Mouse (Mus musculus) midbrain, postnatal 0 days (tissue): ENCODE results near the gene Neurl1a. TPM values are rescaled to one million over a fixed set of nuclear protein-coding genes. Genes with fewer than 3 reads are reported as not detected.

Experiments used
- ATAC-seq: fragments of 200-750 bp; cut with Nextera tagmentation; 2 replicates; pipeline ENCODE4 v1.8.0; 2017; ENCODE audit warnings: moderate number of reproducible peaks, mild to moderate bottlenecking, moderate TSS enrichment, moderate library complexity; ENCODE audit not compliant: low FRiP score
- DNase-seq: peaks from one replicate; pipeline ENCODE4 v3.0.0-alpha.2; 2015; ENCODE audit warnings: low spot score
- H3K27ac ChIP-seq: fragments of 300-500 bp; sonication (generic); 2 replicates; pipeline ENCODE4 v1.5.1; 2014; ENCODE audit warnings: low read depth, mild to moderate bottlenecking, low read length, mixed read lengths
- H3K27me3 ChIP-seq: fragments of 300-500 bp; sonication (generic); 2 replicates; pipeline ENCODE4 v1.6.1; 2014; ENCODE audit warnings: low read length, control low read depth, mixed read lengths; ENCODE audit not compliant: insufficient read depth
- H3K36me3 ChIP-seq: fragments of 300-500 bp; sonication (generic); 2 replicates; pipeline ENCODE4 v1.6.1; 2014; ENCODE audit warnings: low read length, control low read depth, mixed read lengths; ENCODE audit not compliant: insufficient read depth
- H3K4me1 ChIP-seq: fragments of 300-500 bp; sonication (generic); 2 replicates; pipeline ENCODE4 v1.6.1; 2014; ENCODE audit warnings: mild to moderate bottlenecking, control low read depth, antibody characterized with exemption, low read length, mixed read lengths; ENCODE audit not compliant: insufficient read depth
- H3K4me2 ChIP-seq: fragments of 300-500 bp; sonication (generic); 2 replicates; pipeline ENCODE4 v1.6.1; 2014; ENCODE audit warnings: low read depth, mild to moderate bottlenecking, low read length, mixed read lengths; ENCODE audit not compliant: poor library complexity, severe bottlenecking
- H3K4me3 ChIP-seq: fragments of 300-500 bp; sonication (generic); 2 replicates; pipeline ENCODE4 v1.5.1; 2014; ENCODE audit warnings: low read depth, mild to moderate bottlenecking, low read length, moderate library complexity
- H3K9ac ChIP-seq: fragments of 300-500 bp; sonication (generic); replicated peaks from 2 replicates; pipeline ENCODE4 v1.6.1; 2014; ENCODE audit warnings: mild to moderate bottlenecking, low read length, moderate library complexity, mixed read lengths; ENCODE audit not compliant: poor library complexity, severe bottlenecking
- H3K9me3 ChIP-seq: fragments of 300-500 bp; sonication (generic); 2 replicates; pipeline ENCODE4 v1.6.1; 2016; ENCODE audit warnings: low read length, control low read depth
- CTCF ChIP-seq: IDR thresholded peaks from 2 replicates; pipeline ENCODE4 v1.5.1; 2016; ENCODE audit warnings: antibody characterized with exemption, mild to moderate bottlenecking
- WGBS: fragments of 180-500 bp; shearing (Covaris S2); extraction: QIAGEN DNeasy Blood & Tissue Kit; methylation state at CpG from one replicate; pipeline ENCODE4 v1.1.7; 2014; 5-methylcytosine and 5-hydroxymethylcytosine counted together
- polyA plus RNA-seq: library from polyadenylated mRNA; unstranded; fragments of >200 nt; fragmentation: Nextera tagmentation; extraction: Ambion mirVana; gene quantifications from 2 replicates; pipeline ENCODE4 v1.2.1, GENCODE M21; 2015
- total RNA-seq: library from RNA; depleted of rRNA; stranded (reverse); fragments of >200 nt; gene quantifications from 2 replicates; pipeline ENCODE4 v1.2.3, GENCODE M21; 2014

Neurl1a gene
- total and polyA plus RNA-seq, 2 experiments from 2014 or later: 16.2 to 82.4 TPM

DNA sequence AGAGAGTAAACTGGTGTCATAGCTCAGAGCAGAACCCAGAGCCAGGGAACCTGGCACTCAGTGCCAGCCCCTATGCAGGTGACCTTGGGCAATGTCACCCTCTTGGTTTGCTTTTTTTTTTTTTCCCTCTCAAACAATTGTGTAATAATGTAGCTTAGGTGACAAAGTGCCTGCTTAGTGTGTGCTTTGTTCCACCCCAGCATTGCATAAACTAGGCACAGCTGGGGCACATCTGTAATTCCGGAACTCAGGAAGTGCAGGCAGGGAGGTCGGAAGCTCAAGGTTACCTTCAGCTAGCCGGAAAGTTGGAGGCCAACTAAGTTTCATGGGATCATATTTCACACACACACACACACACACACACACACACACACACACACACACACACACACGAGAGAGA is 28.8 kb upstream of the Neurl1a start:
- H3K27me3 ChIP-seq: no peaks in the 10 kb centered on the region
- no peak overlapping the region for H3K4me3 ChIP-seq
- H3K4me1 ChIP-seq: no peaks in the 10 kb centered on the region
- DNase-seq: no peak
- no peaks in the 10 kb centered on the region for H3K9me3 ChIP-seq
- H3K9ac ChIP-seq: no peak overlapping the region
- ATAC-seq: no peak
- no peak for TF ChIP-seq CTCF
- no peak overlapping the region for H3K4me2 ChIP-seq
- no peaks in the 10 kb centered on the region for H3K36me3 ChIP-seq
- 67% methylated on average over 4 of the region's 4 CpGs for WGBS
- H3K27ac ChIP-seq: no peak overlapping the region

DNA sequence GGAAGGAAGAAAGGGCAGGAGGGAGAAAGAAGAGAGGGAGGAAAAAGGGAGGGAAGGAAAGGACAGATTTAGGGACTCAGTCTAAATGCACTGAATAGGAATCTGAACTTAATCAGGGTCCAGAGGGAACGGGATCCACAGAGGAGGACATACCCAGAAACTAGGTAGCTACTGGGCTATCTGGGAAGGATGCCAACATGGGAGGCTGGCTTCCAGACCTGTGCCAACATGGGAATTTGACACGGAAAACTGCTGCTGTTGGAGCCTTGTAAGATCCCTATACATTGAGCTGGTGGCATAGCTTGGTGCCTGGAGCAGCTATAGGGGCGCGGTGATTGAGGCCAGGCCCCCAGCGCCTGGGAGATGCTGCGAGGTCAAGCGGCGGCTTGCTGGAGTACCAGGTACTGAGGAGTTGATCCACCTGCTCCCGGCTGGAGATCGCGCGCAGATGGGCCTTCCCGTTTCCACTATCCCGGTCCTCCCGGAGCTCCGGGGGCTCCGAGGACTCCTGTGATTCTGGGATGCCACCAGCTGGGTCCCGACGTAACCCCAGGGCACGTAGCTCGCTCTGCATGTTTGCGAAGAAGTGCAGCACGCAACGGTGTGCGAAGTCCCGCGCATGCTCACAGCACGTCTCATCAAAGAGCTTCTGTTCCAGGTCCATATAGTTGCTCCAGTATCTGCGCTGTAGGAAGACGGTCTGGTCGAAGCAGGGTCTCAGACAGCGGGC is 27.1 kb upstream of the Neurl1a start:
- ATAC-seq (peak; percentile 74), DNase-seq (peak; percentile 39)
- no peak for TF ChIP-seq CTCF
- no peaks in the 10 kb centered on the region for H3K27me3 ChIP-seq
- H3K4me1 ChIP-seq: no peaks in the 10 kb centered on the region
- no peak overlapping the region for H3K27ac ChIP-seq
- H3K4me3 ChIP-seq: peak overlapping the region; percentile 23; the same call in 1 of the 2 replicates
- peak overlapping the region; percentile 44; the same call in 1 of the 2 replicates for H3K9ac ChIP-seq
- no peaks in the 10 kb centered on the region for H3K36me3 ChIP-seq
- 28% methylated on average over 32 of the region's 32 CpGs for WGBS
- H3K9me3 ChIP-seq: no peaks in the 10 kb centered on the region
- peak overlapping the region; percentile 42 for H3K4me2 ChIP-seq

DNA sequence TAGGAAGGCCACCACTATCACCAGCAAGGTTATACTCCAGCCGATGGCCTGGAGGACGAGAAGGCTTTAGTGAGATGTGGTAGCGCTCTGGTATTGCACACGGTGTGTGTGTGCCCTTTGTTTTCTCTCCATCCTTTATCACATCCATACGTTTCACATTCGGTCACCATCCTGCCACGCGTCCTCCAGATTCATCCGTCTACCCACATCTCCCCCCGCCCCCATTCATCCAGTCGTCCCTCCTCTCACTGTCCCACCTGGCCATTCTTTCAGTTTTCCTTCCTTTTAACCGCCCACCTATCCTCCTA is 26.6 kb upstream of the Neurl1a start:
- Histone ChIP-seq H3K9me3 (no peaks in the 10 kb centered on the region), H3K4me1 (no peaks in the 10 kb centered on the region), H3K27ac (no peak overlapping the region), H3K36me3 (no peaks in the 10 kb centered on the region), H3K4me3 (peak overlapping the region; percentile 23; the same call in 1 of the 2 replicates), H3K4me2 (peak overlapping the region; percentile 42), H3K9ac (peak overlapping the region; percentile 44; the same call in 1 of the 2 replicates), H3K27me3 (no peaks in the 10 kb centered on the region)
- WGBS: 60% methylated on average over 12 of the region's 12 CpGs
- TF ChIP-seq CTCF: no peak
- DNase-seq (no peak), ATAC-seq (no peak)

DNA sequence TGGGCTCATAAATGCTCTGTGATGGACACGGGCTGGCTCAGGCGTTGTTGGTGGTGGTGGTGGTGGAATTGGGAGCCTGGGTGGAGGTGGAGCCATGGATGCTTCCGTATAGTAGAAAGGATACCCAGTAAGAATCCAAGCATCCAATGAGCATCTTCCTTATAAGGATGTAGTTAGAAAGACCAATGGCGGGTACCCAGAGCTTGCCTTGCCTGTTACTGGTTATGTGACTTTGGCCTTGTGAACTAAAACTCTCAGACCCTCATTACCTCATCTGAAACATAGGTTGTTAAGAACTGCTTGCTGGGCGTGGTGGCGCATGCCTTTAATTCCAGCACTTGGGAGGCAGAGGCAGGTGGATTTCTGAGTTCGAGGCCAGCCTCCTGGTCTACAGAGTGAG is 24.9 kb upstream of the Neurl1a start:
- H3K4me2 ChIP-seq: no peak overlapping the region
- no peak overlapping the region for H3K4me3 ChIP-seq
- no peak for ATAC-seq
- no peaks in the 10 kb centered on the region for H3K9me3 ChIP-seq
- no peaks in the 10 kb centered on the region for H3K27me3 ChIP-seq
- H3K9ac ChIP-seq: no peak overlapping the region
- no peak for DNase-seq
- no peaks in the 10 kb centered on the region for H3K36me3 ChIP-seq
- H3K27ac ChIP-seq: no peak overlapping the region
- WGBS: 94% methylated on average over 7 of the region's 7 CpGs
- TF ChIP-seq CTCF: no peak
- H3K4me1 ChIP-seq: no peaks in the 10 kb centered on the region

DNA sequence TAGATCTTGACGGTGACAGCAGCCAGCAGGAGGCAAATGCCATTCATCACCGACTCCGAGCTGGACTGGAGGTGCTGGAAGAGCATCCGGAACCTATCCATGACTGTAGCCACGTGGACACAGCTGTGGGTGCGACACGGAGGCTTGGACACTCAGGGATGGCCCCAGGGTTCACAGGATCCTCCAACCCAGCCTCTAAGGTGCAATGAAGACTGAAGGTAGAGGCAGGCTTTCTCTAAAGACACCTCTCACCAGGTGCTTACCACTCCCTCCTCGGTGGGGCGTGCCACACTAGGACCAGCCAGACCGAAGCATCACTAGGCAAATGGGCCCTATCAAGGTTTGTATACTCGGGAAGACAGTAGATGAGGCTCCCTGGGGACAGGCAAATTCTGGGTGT is 21.0 kb upstream of the Neurl1a start, which contains the start of gene Calhm3:
Gene Calhm3, minus strand, starts transcription at position 101 of the 400 bp plus-strand sequence.
- no peaks in the 10 kb centered on the region for H3K9me3 ChIP-seq
- H3K4me3 ChIP-seq: no peak within 1 kb of the TSS
- H3K4me2 ChIP-seq: no peak within 1 kb of the TSS
- TF ChIP-seq CTCF: no peak
- ATAC-seq: no peak
- H3K27ac ChIP-seq: no peak within 1 kb of the TSS
- H3K36me3 ChIP-seq: no peaks in the 10 kb centered on the region
- no peak within 1 kb of the TSS for H3K9ac ChIP-seq
- DNase-seq: no peak
- H3K27me3 ChIP-seq: no peaks in the 10 kb centered on the region
- H3K4me1 ChIP-seq: no peaks in the 10 kb centered on the region
- 78% methylated on average over 11 of the region's 11 CpGs for WGBS

DNA sequence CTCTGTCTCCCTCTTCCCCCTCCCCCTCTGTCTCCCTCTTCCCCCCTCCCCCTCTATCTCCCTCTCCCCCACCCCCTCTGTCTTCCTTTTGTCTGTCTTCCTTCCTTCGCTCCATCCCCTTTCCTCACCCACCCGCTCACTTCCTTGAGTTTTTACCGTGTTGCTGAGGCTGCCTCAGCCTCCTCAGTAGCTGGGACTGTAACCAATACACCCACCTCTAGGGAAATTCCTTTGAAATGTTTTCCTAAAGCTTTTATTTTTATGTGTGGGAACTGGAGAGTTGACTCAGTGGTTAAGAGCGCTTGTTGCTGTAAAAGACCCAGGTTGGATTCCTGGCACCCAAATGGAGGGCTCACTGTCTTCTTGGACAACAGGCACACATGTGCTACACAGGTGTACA is 17.0 kb upstream of the Neurl1a start:
- no peak for DNase-seq
- Histone ChIP-seq H3K36me3 (no peaks in the 10 kb centered on the region), H3K27me3 (no peaks in the 10 kb centered on the region), H3K9me3 (no peaks in the 10 kb centered on the region), H3K9ac (no peak overlapping the region), H3K27ac (no peak overlapping the region), H3K4me1 (no peaks in the 10 kb centered on the region), H3K4me2 (no peak overlapping the region), H3K4me3 (no peak overlapping the region)
- WGBS: 59% methylated on average over 2 of the region's 4 CpGs
- ATAC-seq: no peak
- TF ChIP-seq CTCF: no peak
